Mouse (Mus musculus): ENCODE measurements around the gene Tmc6.

- TF ChIP-seq ZNF384 (IDR thresholded peaks at IDR 0.05; ENCODE audit: low read depth, low read length) (no peak), CTCF (conservative IDR thresholded peaks at IDR 0.05 in 1 of 2, IDR thresholded peaks at IDR 0.05 in 1 of 2; ENCODE audit: low read depth in 2 of 2, low read length in 2 of 2) (no peak), MYC (IDR thresholded peaks at IDR 0.05; ENCODE audit: low read depth, low read length) (no peak), ETS1 (conservative IDR thresholded peaks at IDR 0.05; ENCODE audit: low read depth, low read length) (no peak)
These were observed 21.2 kb upstream of the Tmc6 start for GRCm38 (mm10) chr11:117803166-117803688.

All from CH12.LX (cell line).